Comparison of ENCODE assay signal across 17 mouse cellular contexts in genomic region chr13:34383416-34383815, GRCm38 (mm10).
"Had no signal": no experiment of that assay in that cellular context is flagged by ENCODE, and none has a peak within 500 bp of the region (broad histone marks: within the 10 kb centered on the region; RNA-seq: fewer than 3 reads in every experiment).

No protein-coding gene starts in this region.

- H3K9me3 ChIP-seq: intestine, embryonic 15.5 days; kidney, embryonic 15.5 days; liver, embryonic 13.5 days; midbrain, embryonic 12.5 days; midbrain, embryonic 15.5 days; neural tube, embryonic 13.5 days had no signal

- H3K4me2 ChIP-seq: intestine, embryonic 15.5 days; kidney, embryonic 15.5 days; liver, embryonic 13.5 days; midbrain, embryonic 12.5 days; midbrain, embryonic 15.5 days; neural tube, embryonic 13.5 days had no signal

- H3K27ac ChIP-seq: intestine, embryonic 15.5 days; kidney, embryonic 15.5 days; left cerebral cortex, adult 2 months; liver, embryonic 13.5 days; macrophage; midbrain, embryonic 12.5 days; midbrain, embryonic 15.5 days; neural tube, embryonic 13.5 days had no signal

- H3K4me1 ChIP-seq: intestine, embryonic 15.5 days; liver, embryonic 13.5 days; midbrain, embryonic 12.5 days; midbrain, embryonic 15.5 days; neural tube, embryonic 13.5 days had no signal

- H3K27me3 ChIP-seq: intestine, embryonic 15.5 days; kidney, embryonic 15.5 days; liver, embryonic 13.5 days; midbrain, embryonic 12.5 days; midbrain, embryonic 15.5 days; neural tube, embryonic 13.5 days had no signal

- DNase-seq: kidney, adult 11 months; kidney, adult 8-10 months; kidney, postnatal 10 days; kidney, postnatal 36 days; layer of hippocampus, postnatal 36 days; liver, embryonic 13.5 days; retina, postnatal 1 day; right cerebral cortex, postnatal 25 days; spleen, adult 18-20 months; thymus, postnatal 25 days had no signal

- H3K36me3 ChIP-seq: intestine, embryonic 15.5 days; kidney, embryonic 15.5 days; liver, embryonic 13.5 days; midbrain, embryonic 12.5 days; midbrain, embryonic 15.5 days; neural tube, embryonic 13.5 days had no signal

- H3K9ac ChIP-seq: intestine, embryonic 15.5 days; kidney, embryonic 15.5 days; liver, embryonic 13.5 days; midbrain, embryonic 12.5 days; midbrain, embryonic 15.5 days; neural tube, embryonic 13.5 days had no signal

- H3K4me3 ChIP-seq: intestine, embryonic 15.5 days; kidney, embryonic 15.5 days; left cerebral cortex, adult 2 months; liver, embryonic 13.5 days; midbrain, embryonic 12.5 days; midbrain, embryonic 15.5 days; neural tube, embryonic 13.5 days had no signal

- ATAC-seq: intestine, embryonic 15.5 days; midbrain, embryonic 15.5 days had no signal
